Mouse (Mus musculus) small intestine, adult 2 months (tissue): ENCODE measurements around the gene Cfap299.

Experiments used
- CTCF ChIP-seq: fragments of 200-500 bp; IDR thresholded peaks from 2 replicates; pipeline ENCODE4 v1.5.1; 2012; ENCODE audit warnings: low read depth, mild to moderate bottlenecking, control low read depth, inconsistent platforms, low read length, moderate library complexity, mixed read lengths; ENCODE audit not compliant: insufficient replicate concordance, insufficient read length; ENCODE audit errors: extremely low read depth
- POLR2A ChIP-seq: fragments of 200-500 bp; IDR thresholded peaks from 2 replicates; pipeline ENCODE4 v1.6.1; 2012; ENCODE audit warnings: low read depth, mild to moderate bottlenecking, control low read depth, inconsistent platforms, low read length, moderate library complexity

- TF ChIP-seq CTCF = no peak
- no peak for TF ChIP-seq POLR2A
Measured at GRCm38 (mm10) chr5:98523783-98524182, 194.7 kb downstream of the Cfap299 start.
